Mouse (Mus musculus): ENCODE results near the gene Ppfia1. TPM values are rescaled to one million over a fixed set of nuclear protein-coding genes. Genes with fewer than 3 reads are reported as not detected.
A peak's percentile ranks its signal among the peaks of the same experiment; 100 is the strongest.

Ppfia1 gene
- total RNA-seq (2022) = 10 to 100 TPM; 20.8 to 28.2 (median 25.6) TPM

DNA sequence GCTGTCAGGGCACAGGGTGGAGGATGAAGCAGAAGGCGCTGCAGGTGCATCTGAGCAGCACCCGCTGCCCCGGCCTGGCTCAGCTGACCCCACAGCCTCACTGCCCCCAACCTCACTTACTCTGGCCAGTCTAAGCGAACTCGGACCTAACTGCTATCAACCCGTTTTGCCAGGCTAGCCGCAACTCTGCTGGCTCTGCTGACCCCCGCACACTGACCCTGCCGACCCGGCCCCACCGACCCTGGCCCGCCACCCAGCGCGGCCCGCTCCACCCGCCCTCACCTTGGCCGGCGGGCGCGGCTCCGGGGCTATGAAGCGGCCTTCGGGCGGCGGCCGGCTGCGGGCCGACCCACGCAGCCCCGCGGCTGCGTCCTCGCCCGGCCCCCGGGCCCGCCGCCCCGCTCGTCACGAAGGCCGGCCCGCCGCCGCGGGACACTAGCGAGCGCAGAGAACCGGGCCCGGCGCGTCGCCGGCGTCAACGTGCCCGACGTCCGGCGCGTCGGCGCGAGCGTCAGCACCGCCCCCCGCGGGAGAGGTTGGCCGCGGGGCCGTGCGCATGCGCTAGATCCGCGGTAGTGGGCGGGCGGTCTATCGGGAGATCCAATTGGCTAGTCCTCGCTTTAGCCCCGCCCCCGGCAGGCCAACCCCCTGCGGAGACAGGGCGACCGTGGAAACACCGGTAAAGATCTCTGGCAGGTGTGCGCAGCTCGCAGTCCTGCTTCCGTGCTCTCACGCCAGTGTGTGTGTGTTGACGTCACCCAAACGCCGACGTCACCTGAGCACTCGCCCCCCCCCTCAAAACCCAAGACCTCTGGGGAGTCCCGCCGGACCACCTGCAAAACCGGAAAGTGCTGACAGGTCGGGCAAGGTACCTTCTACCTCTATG, at the start of gene Ppfia1:
Gene Ppfia1, minus strand, starts transcription at position 493 of the 886 bp plus-strand sequence.
- peak; percentile 96 for DNase-seq (ENCODE audit: low spot score in 2 of 2)

DNA sequence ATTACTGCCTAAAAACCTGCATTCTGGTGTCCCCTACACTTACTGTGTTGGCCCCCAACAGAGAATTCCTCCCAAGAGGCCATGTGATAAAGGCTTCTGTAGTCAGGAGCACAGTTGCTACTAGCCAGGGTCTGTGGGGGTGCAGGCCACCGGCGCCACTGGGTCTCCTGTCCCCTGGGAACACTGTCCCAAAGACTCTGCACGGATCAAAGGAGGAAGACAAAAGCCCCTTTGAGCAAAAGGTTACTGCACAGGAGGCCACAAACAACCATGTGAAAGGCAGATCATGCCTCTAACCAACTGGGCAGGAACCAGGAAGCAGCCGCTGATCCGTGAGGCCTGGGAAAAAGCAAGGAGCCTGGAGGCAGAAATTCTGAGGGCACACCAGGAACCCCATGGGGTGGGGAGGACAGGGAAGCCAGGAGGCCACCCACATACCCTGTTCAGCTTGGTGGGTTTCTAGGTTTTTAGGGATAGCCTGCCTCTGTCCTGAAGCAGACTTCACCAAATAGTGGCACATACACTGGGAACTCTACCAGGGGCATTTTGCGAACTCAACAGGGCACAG, 46.9 kb upstream of the Ppfia1 start:
- no peak for DNase-seq (ENCODE audit: low spot score in 2 of 2)

DNA sequence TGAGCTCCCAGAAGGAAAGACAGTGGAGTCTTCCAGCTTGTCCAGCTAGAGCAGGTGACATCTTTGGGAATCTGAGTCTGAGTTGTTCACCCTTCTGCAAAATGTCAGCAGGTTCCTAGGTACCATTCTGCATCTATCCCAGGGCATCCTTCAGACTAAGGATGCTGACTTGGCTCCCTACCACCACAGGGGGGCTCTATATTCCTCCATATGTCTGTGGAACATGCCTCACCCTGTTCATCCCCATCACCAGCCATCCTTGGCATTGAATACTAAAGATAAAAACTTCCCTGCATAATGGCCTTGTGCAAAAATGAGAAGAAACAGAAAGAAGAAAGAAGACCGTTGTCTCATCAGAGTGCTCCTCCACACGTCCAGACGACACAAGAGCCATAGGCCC, 36.0 kb upstream of the Ppfia1 start:
- no peak for DNase-seq (ENCODE audit: low spot score in 2 of 2)

DNA sequence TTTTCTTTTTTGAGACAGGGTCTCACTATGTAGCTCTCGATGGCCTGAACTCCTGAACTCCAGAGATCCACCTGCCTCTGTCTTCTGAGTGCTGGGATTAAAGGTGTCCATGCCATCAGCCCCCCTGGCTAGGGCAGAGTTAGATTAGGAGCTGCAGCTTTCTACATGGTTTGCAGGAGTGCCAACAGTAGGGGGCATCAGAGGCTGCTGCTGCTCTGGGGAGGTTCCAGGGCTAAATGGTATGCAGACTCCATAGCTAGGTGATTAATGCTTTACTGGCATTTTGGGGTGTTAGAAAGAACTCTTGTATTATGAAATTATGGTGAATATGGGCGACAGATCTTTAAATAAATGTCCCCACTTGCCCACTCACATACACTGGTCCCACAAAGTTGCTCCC, 33.8 kb upstream of the Ppfia1 start:
- no peak for DNase-seq (ENCODE audit: low spot score in 2 of 2)

DNA sequence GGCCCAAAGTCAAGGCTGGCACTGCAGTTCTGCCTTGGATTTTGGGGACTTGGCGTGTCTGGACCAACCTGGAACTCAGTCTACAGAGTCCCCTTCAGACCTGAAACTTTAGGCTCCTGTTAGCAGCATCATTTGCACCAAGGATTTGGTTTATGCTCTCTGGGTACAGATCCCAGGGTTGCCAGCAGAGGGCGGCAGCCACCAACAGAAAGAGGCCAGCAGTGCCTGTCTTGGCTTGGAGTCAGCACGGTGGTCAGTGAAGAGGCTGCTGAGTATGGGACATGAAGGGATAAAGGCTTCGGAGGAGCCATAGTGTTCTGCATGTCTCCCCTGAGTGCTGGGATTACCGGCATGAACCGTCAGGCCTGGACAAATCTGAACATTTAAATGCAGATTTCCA, 32.1 kb upstream of the Ppfia1 start:
- peak; percentile 23 to 43 for DNase-seq (ENCODE audit: low spot score in 2 of 2)

DNA sequence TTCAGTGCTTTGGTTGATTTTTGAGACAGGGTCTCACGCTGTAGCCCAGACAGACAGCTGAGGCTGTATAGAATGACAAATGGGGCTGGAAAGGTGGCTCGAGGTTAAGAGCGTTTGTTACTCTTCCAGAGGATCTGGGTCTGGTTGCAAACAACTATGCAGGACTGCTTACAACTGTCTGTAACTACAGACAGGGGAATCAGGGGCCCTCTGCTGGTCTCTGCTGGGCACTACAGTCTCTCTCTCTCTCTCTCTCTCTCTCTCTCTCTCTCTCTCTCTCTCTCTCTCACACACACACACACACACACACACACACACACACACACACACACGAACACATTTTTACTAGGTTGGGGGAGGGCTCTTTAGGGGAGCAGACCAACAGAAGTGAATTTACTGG, 30.1 kb upstream of the Ppfia1 start:
- no peak for DNase-seq (ENCODE audit: low spot score in 2 of 2)

DNA sequence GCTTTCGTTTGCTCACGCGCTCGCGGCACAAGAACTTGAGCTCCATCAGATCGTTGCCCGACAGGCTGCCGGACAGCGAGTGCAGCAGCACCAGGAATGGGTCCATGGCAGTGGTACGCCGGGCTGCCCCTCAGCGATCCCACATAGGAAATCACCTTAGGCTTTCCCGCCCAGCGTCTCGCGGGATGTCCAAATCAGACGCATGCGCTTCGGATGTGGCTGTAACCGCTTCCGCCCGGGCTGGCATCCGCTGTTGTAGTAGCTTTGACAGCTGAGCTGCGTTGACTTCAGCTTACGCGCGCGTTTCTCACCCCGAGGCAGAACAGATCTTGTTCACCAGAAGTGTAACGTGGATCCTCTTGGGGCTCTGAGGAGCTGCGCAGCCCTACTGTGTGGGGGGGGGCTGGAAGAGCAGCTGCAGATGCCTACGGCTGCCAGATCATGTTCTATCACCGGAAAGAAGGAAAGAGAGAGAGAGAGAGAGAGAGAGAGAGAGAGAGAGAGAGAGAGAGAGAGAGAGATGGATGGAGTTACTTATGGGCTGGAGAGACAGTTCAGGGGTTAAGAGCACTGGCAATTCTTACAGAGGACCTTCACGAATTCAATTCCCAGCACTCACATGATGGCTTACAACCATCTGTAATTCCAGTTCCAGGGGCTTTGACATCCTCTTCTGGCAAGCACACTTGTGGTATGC, 28.9 kb upstream of the Ppfia1 start, which contains the start of gene Fadd:
Gene Fadd, minus strand, starts transcription at position 180 of the 697 bp plus-strand sequence.
- DNase-seq (ENCODE audit: low spot score in 2 of 2) = peak; percentile 92 to 93

DNA sequence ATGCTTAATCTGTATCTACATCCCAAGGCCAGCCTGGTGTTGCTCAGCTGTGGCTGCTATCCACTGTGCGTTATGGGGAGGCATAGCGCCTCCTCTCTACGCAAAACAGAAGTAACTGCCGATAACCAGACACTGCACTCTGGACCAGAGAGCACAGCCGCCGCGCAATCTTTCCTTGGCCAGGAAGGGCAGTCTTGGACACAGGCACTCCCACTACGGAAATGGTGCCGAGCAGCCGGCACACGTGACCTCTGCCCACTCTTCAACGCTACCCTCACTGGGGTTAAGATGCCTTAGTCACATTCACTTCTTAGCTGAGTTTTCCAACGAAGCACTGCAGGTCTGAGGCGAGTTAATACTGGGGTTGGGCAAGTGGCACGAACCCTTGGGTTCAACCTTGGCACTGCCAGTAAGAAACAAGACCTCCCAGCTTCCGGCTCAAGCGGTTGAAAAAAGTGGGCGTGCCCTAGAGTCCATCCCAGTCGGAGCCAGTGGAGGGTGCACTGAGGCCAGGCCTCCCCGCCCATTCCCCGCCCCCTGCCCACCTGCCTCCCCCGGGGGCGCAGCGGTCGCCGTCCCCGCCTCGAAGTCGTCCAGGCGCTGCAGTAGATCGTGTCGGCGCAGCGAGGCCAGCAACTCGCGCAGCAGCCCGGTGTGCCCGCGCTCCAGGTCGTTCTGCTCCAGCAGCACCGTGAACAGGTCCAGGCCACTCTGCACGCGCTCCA, 28.2 kb upstream of the Ppfia1 start:
- peak; percentile 69 to 71 for DNase-seq (ENCODE audit: low spot score in 2 of 2)

DNA sequence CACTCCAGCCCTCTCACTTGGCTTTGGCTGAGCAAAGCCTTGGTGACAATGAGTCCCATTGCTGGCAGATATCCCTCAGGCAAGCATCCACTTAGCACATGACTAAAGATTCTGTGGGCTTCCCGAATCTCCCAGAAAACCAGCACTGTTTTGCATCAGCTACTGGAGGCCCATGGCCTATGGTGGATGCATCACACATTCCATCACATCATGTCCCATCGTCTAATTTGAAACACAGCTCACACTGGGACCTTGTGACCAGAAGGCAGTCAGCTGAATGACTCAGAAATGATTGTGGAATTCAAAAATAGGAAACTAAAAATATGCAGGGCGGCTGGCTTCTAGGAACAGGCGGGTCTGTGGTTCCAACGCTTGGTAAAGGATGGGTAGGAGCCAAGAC, 24.3 kb upstream of the Ppfia1 start:
- DNase-seq (ENCODE audit: low spot score in 2 of 2) = no peak

DNA sequence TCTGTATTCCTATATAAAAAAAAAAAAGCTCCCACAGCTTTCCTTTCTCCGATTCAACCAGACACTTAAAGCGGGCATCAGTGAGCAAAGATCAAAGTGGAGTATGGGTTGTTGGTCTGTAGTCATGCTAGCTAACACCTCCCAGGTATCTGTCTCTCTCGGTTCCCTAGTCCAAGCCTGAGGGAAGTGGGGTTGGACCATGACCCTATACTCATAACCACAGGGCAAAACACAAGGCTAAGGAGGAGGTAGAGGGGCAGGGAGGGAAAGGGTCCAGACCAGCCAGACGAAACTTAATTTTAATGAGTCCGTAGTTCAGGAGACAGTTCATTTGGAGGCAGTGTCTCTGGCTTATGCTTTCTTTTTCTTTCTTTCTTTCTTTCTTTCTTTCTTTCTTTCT, 18.7 kb upstream of the Ppfia1 start:
- DNase-seq (ENCODE audit: low spot score in 2 of 2) = no peak

DNA sequence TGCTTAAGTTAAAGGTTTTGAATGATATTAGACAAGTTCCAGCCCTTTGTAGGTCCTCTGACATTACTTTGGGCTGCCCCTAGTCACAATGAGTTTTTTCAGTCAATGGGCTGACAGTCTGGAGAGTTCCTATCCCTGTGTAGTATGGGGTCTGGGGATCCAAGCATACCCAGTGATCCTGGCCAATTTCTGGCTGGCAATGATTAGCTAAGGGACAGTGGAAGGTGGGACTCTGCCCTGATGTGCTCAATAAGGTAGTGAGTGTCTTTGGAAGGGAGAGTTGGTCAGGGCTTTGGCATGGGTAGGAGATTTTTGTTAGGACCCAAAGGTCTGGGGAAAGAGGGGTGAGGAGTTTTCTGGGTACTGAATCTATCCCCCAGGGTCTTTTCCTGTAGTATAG, 18.1 kb upstream of the Ppfia1 start:
- no peak for DNase-seq (ENCODE audit: low spot score in 2 of 2)

DNA sequence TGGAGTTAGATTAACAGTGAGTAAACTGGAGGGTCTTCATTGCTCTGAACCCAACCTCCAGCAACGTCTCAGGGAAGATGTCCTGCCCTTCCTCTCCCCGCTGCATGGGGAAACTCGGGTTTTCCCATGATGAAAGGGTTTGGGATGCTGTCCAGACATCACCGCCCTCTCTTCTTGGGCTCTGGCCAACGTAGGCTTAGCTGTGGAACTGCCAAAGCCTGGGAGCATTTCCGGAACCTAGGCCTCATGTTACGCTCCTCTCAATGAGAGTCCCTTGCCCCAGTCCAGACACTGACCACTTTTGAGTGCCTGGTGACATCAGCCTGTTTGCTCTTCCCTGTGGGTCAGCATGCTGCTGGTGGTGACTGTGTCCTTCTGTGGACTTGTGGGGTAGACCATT, 15.9 kb upstream of the Ppfia1 start:
- peak; percentile 48 for DNase-seq (ENCODE audit: low spot score in 2 of 2)

DNA sequence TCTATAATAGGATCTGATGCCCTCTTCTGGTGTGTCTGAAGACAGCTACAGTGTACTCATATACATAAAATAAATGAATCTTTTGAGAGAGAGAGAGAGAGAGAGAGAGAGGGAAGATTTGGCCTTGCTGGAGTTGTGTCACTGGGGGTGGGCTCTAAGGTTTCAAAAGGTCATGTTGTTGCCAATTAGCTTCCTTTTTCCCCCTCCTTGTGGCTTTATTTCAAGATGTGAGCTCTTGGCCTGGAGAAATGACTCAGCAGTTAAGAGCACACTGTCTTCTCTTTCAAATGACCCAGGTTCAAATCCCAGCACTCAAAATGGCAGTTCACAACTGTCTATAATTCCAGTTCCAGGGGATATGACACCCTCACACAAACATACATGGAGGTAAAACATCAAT, 14.6 kb upstream of the Ppfia1 start:
- no peak for DNase-seq (ENCODE audit: low spot score in 2 of 2)

DNA sequence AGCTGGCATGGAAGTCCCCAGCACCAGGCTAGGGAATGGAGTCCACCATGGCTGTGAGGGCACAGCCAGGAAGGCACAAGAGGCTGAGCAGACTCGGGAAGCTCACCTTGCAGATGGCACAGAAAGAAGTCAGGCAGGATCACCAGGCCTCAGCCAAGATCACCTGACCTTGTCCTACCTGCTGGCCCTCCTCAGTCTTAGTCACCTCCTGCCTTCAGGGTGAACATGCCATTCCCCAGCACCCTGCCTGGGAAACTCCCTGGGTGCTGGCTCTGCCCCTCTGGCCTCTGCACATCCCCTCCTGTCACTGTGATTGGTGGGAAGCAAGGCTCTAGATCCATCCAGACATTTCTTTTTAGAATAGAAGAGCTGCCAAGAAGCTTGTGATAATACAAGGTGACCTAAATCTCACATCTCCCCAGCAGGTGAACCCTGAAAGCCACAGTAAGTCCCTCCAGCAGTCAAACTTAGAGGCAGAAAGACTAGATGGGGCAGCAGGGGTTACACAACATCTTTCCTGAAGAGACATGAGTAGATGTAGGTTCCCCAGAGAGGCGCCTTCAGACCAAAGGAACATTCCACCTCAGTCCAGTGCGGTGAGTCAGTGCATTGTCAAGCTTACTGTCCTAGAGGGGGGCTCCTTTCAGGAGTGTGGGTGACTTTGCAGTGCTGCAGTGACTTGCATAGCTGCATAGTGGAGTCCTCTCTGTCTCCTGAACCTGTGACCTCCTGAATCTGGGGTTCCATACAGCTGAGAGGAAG, 13.6 kb upstream of the Ppfia1 start:
- DNase-seq (ENCODE audit: low spot score in 2 of 2) = no peak

DNA sequence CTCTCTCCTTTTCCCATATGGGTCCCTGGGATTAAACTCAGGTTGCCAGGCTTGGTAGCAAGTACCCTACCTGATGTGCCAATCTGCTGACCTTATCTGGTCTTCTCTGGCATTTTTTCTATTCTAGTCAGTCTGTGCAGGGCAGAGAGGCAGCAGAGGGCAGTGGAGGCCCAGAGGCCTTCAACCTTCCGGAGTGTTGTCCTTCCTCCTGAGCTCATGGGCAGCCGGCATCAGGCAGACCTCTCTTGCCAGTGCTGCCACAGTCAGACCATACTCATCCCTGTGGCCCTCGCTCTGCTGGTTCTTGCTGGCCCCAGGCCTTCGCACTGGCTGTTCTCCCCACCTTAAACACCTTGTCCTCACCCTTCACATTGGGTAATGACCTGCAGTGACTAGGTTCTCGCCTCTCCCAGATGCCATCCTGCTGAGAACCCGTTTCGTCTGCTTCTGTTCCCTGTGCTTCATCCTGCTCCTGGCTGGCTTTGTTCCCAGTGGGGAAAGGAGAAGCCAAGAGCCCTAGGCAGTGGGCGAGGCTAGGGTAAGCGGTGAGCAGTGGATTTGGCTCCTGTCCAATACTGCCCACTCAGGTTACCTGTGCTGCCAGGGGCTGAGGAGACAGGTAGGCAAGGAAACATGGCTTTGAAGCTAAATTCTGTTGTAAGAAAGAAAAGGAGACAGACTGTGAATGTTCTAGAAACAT, 10.1 kb upstream of the Ppfia1 start:
- no peak for DNase-seq (ENCODE audit: low spot score in 2 of 2)

DNA sequence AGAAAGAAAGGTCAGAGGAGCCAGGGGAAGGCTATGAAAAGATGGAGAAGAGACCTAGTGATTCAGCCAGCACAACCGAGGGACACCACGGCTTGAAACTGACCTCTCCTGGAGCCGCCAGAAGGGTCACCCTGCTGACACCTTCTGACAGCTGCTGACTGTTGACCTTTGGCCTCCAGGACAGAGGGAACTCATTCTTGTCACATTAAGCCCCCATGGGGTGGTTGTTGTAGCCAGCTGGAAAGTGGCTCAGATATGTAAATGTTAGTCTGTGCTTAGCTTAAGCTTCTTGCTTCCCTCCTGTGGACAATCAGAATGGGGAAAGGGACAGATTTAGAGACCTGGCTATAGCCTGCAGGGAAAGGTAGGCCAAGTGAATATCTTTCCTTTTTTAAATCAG, 8.5 kb upstream of the Ppfia1 start:
- DNase-seq (ENCODE audit: low spot score in 2 of 2) = no peak

DNA sequence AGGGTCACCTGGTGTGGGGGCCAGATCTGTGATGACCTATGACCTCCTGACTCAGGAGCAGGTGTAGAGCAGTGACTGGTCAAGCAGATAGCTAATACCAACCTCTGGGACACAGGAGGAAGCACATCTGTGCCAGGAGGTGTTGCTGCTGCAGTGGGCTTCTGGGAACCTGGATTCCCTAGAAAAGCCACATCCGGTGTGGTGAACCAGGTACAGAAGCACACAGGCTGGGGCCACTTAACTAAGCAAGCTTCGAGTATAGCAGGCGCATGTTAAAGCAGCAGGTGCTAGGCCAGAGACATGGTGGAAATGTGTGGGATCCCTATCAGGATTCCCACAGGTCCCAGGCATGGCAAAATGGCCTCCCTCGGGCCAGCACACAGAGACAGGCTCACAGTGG, 7.1 kb upstream of the Ppfia1 start:
- no peak for DNase-seq (ENCODE audit: low spot score in 2 of 2)

DNA sequence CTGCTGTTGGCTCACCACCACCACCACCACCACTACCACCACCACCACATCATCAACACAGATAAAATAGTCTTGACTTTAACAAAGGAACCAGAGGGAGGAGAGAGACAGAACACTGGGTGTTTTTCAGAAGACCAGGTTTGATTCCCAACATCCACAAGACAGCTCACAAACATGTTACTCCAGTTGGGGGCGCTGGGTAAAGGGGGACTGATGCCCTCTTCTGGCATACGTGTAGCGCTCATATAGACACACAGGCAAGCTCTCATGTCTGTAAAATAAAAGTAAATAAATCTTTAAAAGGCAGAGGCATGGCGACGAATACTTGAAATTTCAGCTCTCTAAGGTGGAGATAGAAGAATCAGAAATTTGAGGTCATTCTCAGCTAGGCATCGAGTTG, 5.0 kb upstream of the Ppfia1 start:
- DNase-seq (ENCODE audit: low spot score in 2 of 2) = no peak

DNA sequence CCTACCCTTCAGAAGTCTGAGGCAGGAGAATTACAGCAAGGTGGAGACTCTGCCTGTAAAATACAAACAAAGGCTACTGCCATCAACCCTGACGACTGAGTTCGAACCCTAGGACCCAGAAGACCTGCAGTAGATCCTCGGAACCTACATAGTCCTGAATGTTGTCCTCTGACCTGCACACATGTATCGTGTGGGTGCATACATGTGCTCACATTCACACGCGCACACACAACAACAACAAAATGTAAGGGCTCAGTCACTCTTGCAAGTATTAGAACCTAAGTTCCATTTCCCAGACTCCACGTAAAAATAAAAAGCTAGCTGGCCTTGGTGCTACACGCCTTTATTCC, 569 bp upstream of the Ppfia1 start:
- DNase-seq (ENCODE audit: low spot score in 2 of 2) = no peak

DNA sequence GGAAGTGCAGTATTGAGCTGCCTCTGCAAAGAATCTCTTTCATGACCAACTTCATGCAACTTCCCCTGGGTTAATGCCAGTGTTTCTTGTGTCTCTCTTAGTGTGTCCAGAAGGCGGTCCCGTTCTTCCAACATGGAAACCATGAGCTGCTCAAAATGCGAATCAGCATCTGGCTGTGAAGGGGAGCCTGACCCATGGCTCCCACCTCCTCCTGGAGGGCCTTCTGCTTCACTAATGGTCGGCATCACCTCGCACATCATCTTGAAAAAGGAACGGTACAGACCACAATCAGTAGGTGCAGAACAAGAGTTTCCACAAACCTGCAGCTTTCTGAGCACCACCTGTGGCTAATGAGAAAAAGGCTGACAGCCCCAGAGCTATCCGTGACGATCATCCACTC, 1.3 kb downstream of the Ppfia1 start:
- DNase-seq (ENCODE audit: low spot score in 2 of 2) = no peak

DNA sequence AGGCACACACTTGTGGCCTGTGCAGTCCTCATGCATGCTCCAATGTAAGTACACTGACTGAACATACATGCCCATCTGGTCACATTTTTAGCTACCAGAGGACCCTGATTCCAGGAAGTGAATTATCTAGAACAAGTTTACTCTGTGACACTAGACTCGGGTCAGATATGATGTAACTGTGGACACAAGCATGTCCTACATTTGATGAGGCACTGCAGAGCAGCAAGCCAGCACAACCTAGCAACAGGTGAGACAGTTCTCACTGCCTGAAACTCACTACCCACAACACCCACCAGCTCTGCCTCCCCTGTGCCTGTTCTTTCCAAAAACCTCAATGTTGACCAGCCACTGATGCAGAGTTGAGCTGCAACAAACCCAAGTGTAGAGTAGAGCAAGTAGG, 2.7 kb downstream of the Ppfia1 start:
- no peak for DNase-seq (ENCODE audit: low spot score in 2 of 2)
